Mouse (Mus musculus): ENCODE data around the gene Cfap46. TPM values are rescaled to one million over a fixed set of nuclear protein-coding genes. Genes with fewer than 3 reads are reported as not detected.

Gene Cfap46
- polyA plus RNA-seq, 2 experiments = 0.17 to 0.31 TPM

DNA sequence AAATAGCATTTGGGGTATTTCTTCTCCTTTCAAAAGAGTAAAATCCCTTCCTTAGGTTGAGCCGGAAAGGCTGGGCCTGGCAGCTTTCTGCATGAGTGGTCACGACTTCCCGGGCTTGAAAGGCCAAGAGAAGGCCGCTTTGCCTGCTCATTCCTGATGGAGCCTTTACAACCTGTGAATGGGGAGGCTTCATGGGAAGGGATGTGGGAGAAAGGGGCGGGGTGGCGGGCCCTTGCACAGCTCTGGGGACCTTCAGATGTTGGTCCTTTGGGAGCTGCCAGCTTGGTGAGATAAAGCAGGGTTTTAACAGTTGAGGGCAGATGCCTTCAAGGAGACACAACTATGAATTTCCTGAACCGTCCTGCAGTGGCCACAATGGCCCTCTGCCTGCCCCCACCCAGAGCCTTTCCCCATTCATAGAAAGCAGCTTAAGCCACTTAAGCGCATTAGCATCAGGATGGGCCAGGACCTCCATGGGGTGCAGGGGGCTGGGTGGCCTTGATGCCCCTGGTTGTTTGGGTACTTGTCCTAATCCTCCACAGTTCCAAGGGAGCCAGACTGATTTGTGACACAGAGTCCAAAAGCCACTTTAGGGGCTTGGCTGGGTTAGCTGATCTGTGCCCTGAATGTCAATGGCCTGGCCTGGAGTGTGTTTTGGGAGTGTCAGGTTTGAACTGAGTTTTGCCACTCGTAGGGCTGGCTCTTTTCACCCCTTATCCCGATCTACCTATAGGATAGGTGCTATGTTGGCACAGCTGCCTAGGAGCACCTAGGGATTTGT, 126.7 kb downstream of the Cfap46 start:
- H3K9me3 ChIP-seq (ENCODE audit: control insufficient read depth, low read length) = no peaks in the 10 kb centered on the region
- H3K36me3 ChIP-seq (ENCODE audit: control insufficient read depth, insufficient read depth, low read length) = peaks cover 12% of the 10 kb centered on the region
- 52% methylated on average over 10 of the region's 10 CpGs for WGBS
- no peak overlapping the region for H3K4me3 ChIP-seq (replicated peaks; ENCODE audit: low read length)
- no peaks in the 10 kb centered on the region for H3K27me3 ChIP-seq (ENCODE audit: control insufficient read depth, insufficient read depth, low read length)
- H3K4me1 ChIP-seq (ENCODE audit: control insufficient read depth, insufficient read depth, low read length) = no peaks in the 10 kb centered on the region
- no peak for DNase-seq (ENCODE audit: low spot score)
- no peak overlapping the region for H3K4me2 ChIP-seq (replicated peaks; ENCODE audit: low read depth, low read length, severe bottlenecking)
- H3K9ac ChIP-seq (ENCODE audit: low read depth, low read length, severe bottlenecking) = no peak overlapping the region
- TF ChIP-seq POLR2A (IDR thresholded peaks at IDR 0.05; ENCODE audit: borderline replicate concordance, extremely low read depth, insufficient read depth, insufficient read length) = no peak
- no peak for ATAC-seq (ENCODE audit: low FRiP score, low read depth)
- no peak overlapping the region for H3K27ac ChIP-seq (replicated peaks; ENCODE audit: low read depth, low read length)

- peaks cover 12% of the 10 kb centered on the region for H3K36me3 ChIP-seq (ENCODE audit: control insufficient read depth, insufficient read depth, low read length)
- no peaks in the 10 kb centered on the region for H3K27me3 ChIP-seq (ENCODE audit: control insufficient read depth, insufficient read depth, low read length)
- no peak overlapping the region for H3K9ac ChIP-seq (ENCODE audit: low read depth, low read length, severe bottlenecking)
- no peak overlapping the region for H3K4me2 ChIP-seq (replicated peaks; ENCODE audit: low read depth, low read length, severe bottlenecking)
- no peak for ATAC-seq (ENCODE audit: low FRiP score, low read depth)
- WGBS = 64% methylated on average over 5 of the region's 5 CpGs
- no peak overlapping the region for H3K27ac ChIP-seq (replicated peaks; ENCODE audit: low read depth, low read length)
- no peak for DNase-seq (ENCODE audit: low spot score)
- no peaks in the 10 kb centered on the region for H3K9me3 ChIP-seq (ENCODE audit: control insufficient read depth, low read length)
- no peak for TF ChIP-seq POLR2A (IDR thresholded peaks at IDR 0.05; ENCODE audit: borderline replicate concordance, extremely low read depth, insufficient read depth, insufficient read length)
- no peaks in the 10 kb centered on the region for H3K4me1 ChIP-seq (ENCODE audit: control insufficient read depth, insufficient read depth, low read length)
- no peak overlapping the region for H3K4me3 ChIP-seq (replicated peaks; ENCODE audit: low read length)
Observed at GRCm38 (mm10) chr7:139556331-139556730, 127.3 kb downstream of the Cfap46 start.

DNA sequence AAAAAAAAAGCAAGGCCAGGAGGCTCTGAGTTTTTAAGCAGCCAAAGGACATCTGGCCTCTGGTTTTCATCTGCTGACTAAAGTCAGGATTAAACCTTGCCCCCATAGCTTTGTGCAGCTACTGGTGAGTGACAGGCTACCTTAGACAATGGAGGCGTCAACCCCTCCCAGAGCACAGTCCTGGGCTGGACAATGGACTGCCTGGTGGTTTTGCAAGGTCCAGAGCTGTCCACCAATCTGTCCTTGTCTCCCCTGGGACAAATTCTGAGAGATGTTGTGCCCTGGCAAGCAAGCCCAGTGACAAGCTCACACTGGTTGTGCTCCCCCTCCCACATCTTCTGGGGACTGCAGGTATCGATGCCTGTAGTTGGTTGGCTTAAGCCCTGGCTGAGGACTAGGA, 132.1 kb downstream of the Cfap46 start:
- ATAC-seq (ENCODE audit: low FRiP score, low read depth) (no peak), DNase-seq (ENCODE audit: low spot score) (no peak)
- Histone ChIP-seq H3K27ac (replicated peaks; ENCODE audit: low read depth, low read length) (no peak overlapping the region), H3K9ac (ENCODE audit: low read depth, low read length, severe bottlenecking) (no peak overlapping the region), H3K4me3 (replicated peaks; ENCODE audit: low read length) (no peak overlapping the region), H3K4me1 (ENCODE audit: control insufficient read depth, insufficient read depth, low read length) (no peaks in the 10 kb centered on the region), H3K9me3 (ENCODE audit: control insufficient read depth, low read length) (no peaks in the 10 kb centered on the region), H3K36me3 (ENCODE audit: control insufficient read depth, insufficient read depth, low read length) (peaks cover 3% of the 10 kb centered on the region), H3K4me2 (replicated peaks; ENCODE audit: low read depth, low read length, severe bottlenecking) (no peak overlapping the region), H3K27me3 (ENCODE audit: control insufficient read depth, insufficient read depth, low read length) (no peaks in the 10 kb centered on the region)
- no peak for TF ChIP-seq POLR2A (IDR thresholded peaks at IDR 0.05; ENCODE audit: borderline replicate concordance, extremely low read depth, insufficient read depth, insufficient read length)
- 96% methylated on average over 2 of the region's 2 CpGs for WGBS

Other genes starting within 250 kb of the Cfap46 start
- gene Nkx6-2, start 101.0 kb downstream of the Cfap46 start, polyA plus RNA-seq (2012; rRNA removed) = 0.05 and 0.08 TPM in 2 replicates
- gene Nkx6-2, start 101.0 kb downstream of the Cfap46 start, polyA plus RNA-seq (2014; fragmentation: Nextera tagmentation; extraction: Ambion mirVana) = 0.14 TPM in 1 of 2 replicates, not detected in the other
- gene Adgra1, start 150.4 kb upstream of the Cfap46 start, polyA plus RNA-seq (2012; rRNA removed) = 0.16 and 0.19 TPM in 2 replicates
- gene Adgra1, start 150.4 kb upstream of the Cfap46 start, polyA plus RNA-seq (2014; fragmentation: Nextera tagmentation; extraction: Ambion mirVana) = 0.40 and 0.57 TPM in 2 replicates
- 0.35 and 0.45 TPM in 2 replicates for gene Kndc1, start 210.9 kb upstream of the Cfap46 start, polyA plus RNA-seq (2012; rRNA removed)
- gene Kndc1, start 210.9 kb upstream of the Cfap46 start, polyA plus RNA-seq (2014; fragmentation: Nextera tagmentation; extraction: Ambion mirVana) = 0.10 and 0.22 TPM in 2 replicates